Mouse (Mus musculus) midbrain, embryonic 15.5 days (tissue): ENCODE data around the gene Ppp1r9b. TPM values are rescaled to one million over a fixed set of nuclear protein-coding genes. Genes with fewer than 3 reads are reported as not detected.
"Not testable (repeated sequence)": the region's sequence is repeated elsewhere in the genome, so short reads cannot be mapped to it uniquely, and the experiment has no call there.

ENCODE experiments used
- ATAC-seq: fragments of 200-750 bp; cut with Nextera tagmentation; replicated peaks from 2 replicates; pipeline ENCODE4 v1.8.0; 2017; ENCODE audit warnings: moderate TSS enrichment
- H3K27ac ChIP-seq: fragments of 300-500 bp; sonication (generic); 2 replicates; pipeline ENCODE4 v1.5.1; 2015; ENCODE audit warnings: mild to moderate bottlenecking, inconsistent platforms
- H3K27me3 ChIP-seq: fragments of 300-500 bp; sonication (generic); replicated peaks from 2 replicates; pipeline ENCODE4 v1.6.1; 2015; ENCODE audit warnings: inconsistent platforms
- H3K36me3 ChIP-seq: fragments of 300-500 bp; sonication (generic); replicated peaks from 2 replicates; pipeline ENCODE4 v1.6.1; 2015; ENCODE audit warnings: inconsistent platforms
- H3K4me1 ChIP-seq: fragments of 300-500 bp; sonication (generic); 2 replicates; pipeline ENCODE4 v1.6.1; 2015; ENCODE audit warnings: inconsistent platforms
- H3K4me2 ChIP-seq: fragments of 300-500 bp; sonication (generic); 2 replicates; pipeline ENCODE4 v1.6.1; 2015; ENCODE audit warnings: inconsistent platforms, mild to moderate bottlenecking, moderate library complexity
- H3K4me3 ChIP-seq: fragments of 300-500 bp; sonication (generic); 2 replicates; pipeline ENCODE4 v1.5.1; 2015; ENCODE audit warnings: mild to moderate bottlenecking, inconsistent platforms
- H3K9ac ChIP-seq: fragments of 300-500 bp; sonication (generic); 2 replicates; pipeline ENCODE4 v1.6.1; 2015; ENCODE audit warnings: mild to moderate bottlenecking, inconsistent platforms
- H3K9me3 ChIP-seq: fragments of 300-500 bp; sonication (generic); 2 replicates; pipeline ENCODE4 v1.6.1; 2016; ENCODE audit warnings: inconsistent platforms
- WGBS: fragments of 180-500 bp; shearing (Covaris S2); methylation state at CpG from one replicate; pipeline ENCODE4 v1.1.7; 2015; ENCODE audit warnings: mixed read lengths; 5-methylcytosine and 5-hydroxymethylcytosine counted together
- polyA plus RNA-seq: library from polyadenylated mRNA; unstranded; fragments of >200 nt; fragmentation: Nextera tagmentation; extraction: Ambion mirVana; gene quantifications from 2 replicates; pipeline ENCODE4 v1.2.1, GENCODE M21; 2015

The Ppp1r9b gene
- polyA plus RNA-seq, 1 experiment from 2014 or later, result 20.5 TPM

- H3K36me3 ChIP-seq, result no peaks in the 10 kb centered on the region
- H3K27ac ChIP-seq, result no peak within 1 kb of the TSS
- WGBS, result 54% methylated on average over 4 of the region's 4 CpGs
- no peaks in the 10 kb centered on the region for H3K27me3 ChIP-seq
- no peak within 1 kb of the TSS for H3K4me2 ChIP-seq
- H3K9me3 ChIP-seq, result no peaks in the 10 kb centered on the region
- no peaks in the 10 kb centered on the region for H3K4me1 ChIP-seq
- no peak within 1 kb of the TSS for H3K4me3 ChIP-seq
- no peak for ATAC-seq
- H3K9ac ChIP-seq, result no peak within 1 kb of the TSS
These were observed 23.4 kb upstream of the Ppp1r9b start, which contains the start of gene Hils1 for GRCm38 (mm10) chr11:94967419-94967818. Gene Hils1 (plus strand): TSS chr11:94967593.

GRCm38 (mm10) chr11:94968187-94968586 is 22.6 kb upstream of the Ppp1r9b start:
- no peak for ATAC-seq
- no peak overlapping the region for H3K4me2 ChIP-seq
- H3K36me3 ChIP-seq, result no peaks in the 10 kb centered on the region
- no peaks in the 10 kb centered on the region for H3K4me1 ChIP-seq
- H3K4me3 ChIP-seq, result no peak overlapping the region
- no peaks in the 10 kb centered on the region for H3K9me3 ChIP-seq
- H3K9ac ChIP-seq, result no peak overlapping the region
- 71% methylated on average over 7 of the region's 7 CpGs for WGBS
- no peaks in the 10 kb centered on the region for H3K27me3 ChIP-seq
- H3K27ac ChIP-seq, result no peak overlapping the region

GRCm38 (mm10) chr11:94969709-94970108 is 21.1 kb upstream of the Ppp1r9b start:
- not testable (repeated sequence) for H3K27me3 ChIP-seq, H3K27ac ChIP-seq, H3K9me3 ChIP-seq, H3K4me3 ChIP-seq, H3K36me3 ChIP-seq, H3K4me1 ChIP-seq, ATAC-seq, H3K4me2 ChIP-seq, H3K9ac ChIP-seq
- WGBS, result 95% methylated on average over 4 of the region's 4 CpGs

GRCm38 (mm10) chr11:94970210-94970943 is 20.5 kb upstream of the Ppp1r9b start:
- Histone ChIP-seq H3K27ac (no peak overlapping the region), H3K4me2 (no peak overlapping the region), H3K27me3 (no peaks in the 10 kb centered on the region), H3K4me3 (no peak overlapping the region), H3K36me3 (no peaks in the 10 kb centered on the region), H3K4me1 (no peaks in the 10 kb centered on the region), H3K9me3 (no peaks in the 10 kb centered on the region), H3K9ac (no peak overlapping the region)
- 0 out of 2 replicates have a peak, but pooled peaks have one; percentile 39 for ATAC-seq
- 64% methylated on average over 15 of the region's 15 CpGs for WGBS

DNA sequence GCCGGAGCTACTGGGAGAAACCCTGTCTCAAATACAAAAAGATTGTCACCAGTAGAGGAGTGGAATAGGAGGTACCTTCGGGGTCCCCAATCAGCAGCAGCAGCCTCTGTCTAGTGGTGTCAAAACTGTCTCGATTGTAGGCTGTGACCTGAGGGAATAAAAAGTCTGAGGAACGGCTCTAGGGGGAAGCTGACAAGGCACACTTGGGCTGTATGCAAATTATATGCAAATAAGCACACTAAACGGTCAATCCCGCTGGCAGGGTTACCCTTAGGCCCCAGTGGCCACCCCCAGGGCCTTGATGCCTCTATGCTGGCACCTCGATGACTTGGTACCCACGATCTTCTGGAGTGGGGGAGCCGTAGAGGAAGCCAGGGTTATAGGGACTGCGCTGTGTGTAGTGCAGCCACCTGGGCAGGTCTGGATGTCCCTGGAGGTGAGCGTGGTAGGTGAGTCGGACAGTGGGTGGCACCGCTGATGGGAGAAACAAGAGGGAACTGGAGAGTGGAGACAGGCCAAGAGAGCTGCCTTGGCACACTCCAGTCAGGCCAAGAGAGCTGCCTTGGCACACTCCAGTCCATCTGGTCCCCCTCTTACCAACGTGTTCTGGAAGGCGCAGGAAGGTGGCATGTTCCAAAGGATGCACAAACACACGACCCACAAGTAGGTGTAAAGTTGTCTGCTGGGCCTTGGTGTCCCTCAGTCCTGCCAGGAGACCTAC is 18.8 kb upstream of the Ppp1r9b start:
- Histone ChIP-seq H3K36me3 (no peaks in the 10 kb centered on the region), H3K9ac (no peak overlapping the region), H3K27me3 (no peaks in the 10 kb centered on the region), H3K4me2 (no peak overlapping the region), H3K27ac (no peak overlapping the region), H3K4me1 (no peaks in the 10 kb centered on the region), H3K4me3 (no peak overlapping the region), H3K9me3 (no peaks in the 10 kb centered on the region)
- 63% methylated on average over 16 of the region's 16 CpGs for WGBS
- ATAC-seq, result no peak

- Histone ChIP-seq H3K4me3 (no peak overlapping the region), H3K9ac (no peak overlapping the region), H3K9me3 (no peaks in the 10 kb centered on the region), H3K27me3 (no peaks in the 10 kb centered on the region), H3K4me1 (peaks cover 5% of the 10 kb centered on the region), H3K36me3 (no peaks in the 10 kb centered on the region), H3K4me2 (no peak overlapping the region), H3K27ac (no peak overlapping the region)
- WGBS, result 63% methylated on average over 5 of the region's 5 CpGs
- no peak for ATAC-seq
These were observed 17.9 kb upstream of the Ppp1r9b start for GRCm38 (mm10) chr11:94972887-94973286.

GRCm38 (mm10) chr11:94973313-94973712 is 17.5 kb upstream of the Ppp1r9b start:
- Histone ChIP-seq H3K9me3 (no peaks in the 10 kb centered on the region), H3K27me3 (no peaks in the 10 kb centered on the region), H3K27ac (no peak overlapping the region), H3K4me1 (peaks cover 10% of the 10 kb centered on the region), H3K9ac (no peak overlapping the region), H3K4me2 (no peak overlapping the region), H3K4me3 (no peak overlapping the region), H3K36me3 (no peaks in the 10 kb centered on the region)
- WGBS, result 46% methylated on average over 4 of the region's 4 CpGs
- ATAC-seq, result no peak

- Histone ChIP-seq H3K27me3 (no peaks in the 10 kb centered on the region), H3K9ac (no peak overlapping the region), H3K4me1 (peaks cover 22% of the 10 kb centered on the region), H3K36me3 (no peaks in the 10 kb centered on the region), H3K27ac (no peak overlapping the region), H3K4me3 (no peak overlapping the region), H3K9me3 (no peaks in the 10 kb centered on the region), H3K4me2 (no peak overlapping the region)
- no peak for ATAC-seq
- 60% methylated on average over 2 of the region's 2 CpGs for whole genome bisulfite sequencing
These were observed 15.9 kb upstream of the Ppp1r9b start for GRCm38 (mm10) chr11:94974951-94975350.

DNA sequence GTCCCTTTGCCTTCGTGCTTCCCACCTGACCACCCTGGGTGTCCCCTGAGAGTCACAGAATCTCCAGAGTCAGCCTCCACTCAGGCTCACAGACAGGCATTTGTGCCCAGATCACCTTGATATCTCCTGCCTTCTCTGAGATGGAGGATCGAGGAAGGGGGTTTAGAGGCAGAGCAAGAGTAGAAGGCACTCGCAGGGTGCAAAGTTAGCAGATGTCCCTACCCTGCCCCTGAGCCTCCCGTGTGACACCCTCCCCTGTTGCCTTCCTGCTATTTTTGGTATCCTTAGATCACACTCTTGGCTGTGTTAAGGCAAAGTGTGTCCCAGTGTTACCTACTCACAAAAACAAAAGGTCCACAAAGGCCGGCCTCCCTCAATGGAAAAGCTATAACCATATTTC is 14.6 kb upstream of the Ppp1r9b start, which contains the start of gene Sgca:
TSS of gene Sgca (minus strand) at position 129 of the 400 bp plus-strand sequence.
- Histone ChIP-seq H3K4me2 (no peak within 1 kb of the TSS), H3K36me3 (no peaks in the 10 kb centered on the region), H3K4me1 (peaks cover 22% of the 10 kb centered on the region), H3K9me3 (no peaks in the 10 kb centered on the region), H3K9ac (no peak within 1 kb of the TSS), H3K27me3 (no peaks in the 10 kb centered on the region), H3K4me3 (no peak within 1 kb of the TSS), H3K27ac (no peak within 1 kb of the TSS)
- ATAC-seq, result no peak
- WGBS, result 75% methylated on average over 5 of the region's 5 CpGs

GRCm38 (mm10) chr11:94978178-94978915 is 12.5 kb upstream of the Ppp1r9b start:
- peak overlapping the region; percentile 24 for H3K4me3 ChIP-seq
- no peaks in the 10 kb centered on the region for H3K9me3 ChIP-seq
- peak overlapping the region; percentile 36 for H3K9ac ChIP-seq
- peaks cover 22% of the 10 kb centered on the region for H3K4me1 ChIP-seq
- H3K4me2 ChIP-seq, result peak overlapping the region; percentile 49
- no peaks in the 10 kb centered on the region for H3K36me3 ChIP-seq
- no peaks in the 10 kb centered on the region for H3K27me3 ChIP-seq
- 28% methylated on average over 9 of the region's 9 CpGs for WGBS
- peak overlapping the region; percentile 91 for H3K27ac ChIP-seq
- peak; percentile 64 for ATAC-seq

- H3K27me3 ChIP-seq, result no peaks in the 10 kb centered on the region
- no peaks in the 10 kb centered on the region for H3K36me3 ChIP-seq
- peak; percentile 97 for ATAC-seq
- no peaks in the 10 kb centered on the region for H3K9me3 ChIP-seq
- H3K4me3 ChIP-seq, result peak overlapping the region; percentile 24
- peak overlapping the region; percentile 91 for H3K27ac ChIP-seq
- peaks cover 22% of the 10 kb centered on the region for H3K4me1 ChIP-seq
- WGBS, result under 1% methylated on average over 20 of the region's 20 CpGs
- peak overlapping the region; percentile 49 for H3K4me2 ChIP-seq
- H3K9ac ChIP-seq, result peak overlapping the region; percentile 36
These were observed 11.9 kb upstream of the Ppp1r9b start for GRCm38 (mm10) chr11:94978947-94979346.

GRCm38 (mm10) chr11:94979462-94980179 is 11.2 kb upstream of the Ppp1r9b start:
- H3K36me3 ChIP-seq, result no peaks in the 10 kb centered on the region
- peak overlapping the region; percentile 91 for H3K27ac ChIP-seq
- no peaks in the 10 kb centered on the region for H3K27me3 ChIP-seq
- H3K4me2 ChIP-seq, result peak overlapping the region; percentile 49
- ATAC-seq, result peak; percentile 34
- H3K9ac ChIP-seq, result no peak overlapping the region
- peak overlapping the region; percentile 24 for H3K4me3 ChIP-seq
- H3K9me3 ChIP-seq, result no peaks in the 10 kb centered on the region
- peaks cover 22% of the 10 kb centered on the region for H3K4me1 ChIP-seq
- 77% methylated on average over 11 of the region's 11 CpGs for WGBS
